Mouse (Mus musculus) T-helper 17 cell (primary cell): ENCODE results near the gene Rps6ka3.

Experiments
- in situ Hi-C, 2 experiments: fragments of 300-600 bp; cut with MboI, MseI; formaldehyde crosslinking; loops; 1 replicate in 1 of 2; 2 replicates in 1 of 2; pipeline ENCODE4 v1.15.1; 2025; ENCODE audit warnings: high pct_unique_total_duplicates in 2 of 2

Gene Rps6ka3

DNA sequence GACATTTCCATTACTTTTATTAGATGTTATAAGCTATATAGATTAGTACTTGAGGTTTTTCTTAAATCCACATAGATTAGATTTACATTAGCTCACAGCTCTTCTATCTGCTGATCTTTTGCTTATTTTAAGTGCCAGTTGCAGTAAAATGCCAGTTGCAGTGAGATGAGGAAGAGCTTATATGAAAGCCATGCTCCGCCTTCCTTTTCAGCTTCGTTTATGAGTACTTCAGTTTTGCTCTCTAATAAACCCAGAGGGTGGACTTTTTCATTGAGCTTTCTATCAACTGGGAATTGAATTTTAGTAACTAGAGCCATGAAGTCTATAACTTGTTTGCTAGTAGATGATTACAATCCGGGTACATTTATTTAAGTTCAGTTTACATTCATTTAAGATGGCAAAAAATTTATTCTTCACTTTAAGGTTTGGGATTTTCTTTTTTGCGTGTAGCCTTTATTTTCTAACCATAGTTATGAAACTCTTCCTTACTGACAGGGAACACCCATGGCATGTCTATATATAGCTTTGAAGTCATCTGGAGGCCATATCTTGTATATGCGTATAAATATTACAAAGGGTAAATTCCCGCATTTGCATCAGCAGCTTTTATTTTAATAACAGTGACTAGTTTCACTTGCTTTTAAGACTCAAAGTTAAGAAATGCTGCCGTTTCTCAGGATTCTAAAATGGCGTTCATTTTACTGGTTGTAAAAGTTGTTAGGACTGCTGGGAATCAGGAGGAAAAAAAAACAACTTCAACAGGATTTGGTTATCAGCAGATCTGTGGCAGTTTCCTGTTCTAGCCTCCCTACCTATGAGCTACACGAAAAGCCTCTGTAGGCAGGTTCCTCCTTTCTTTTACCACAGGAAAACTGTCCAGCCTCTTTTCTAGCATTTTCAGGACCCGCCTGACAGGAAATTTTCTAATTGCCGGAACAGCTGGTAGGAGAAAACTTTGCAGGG, 92.5 kb downstream of the Rps6ka3 start:
- in situ Hi-C loops: no loop called here

DNA sequence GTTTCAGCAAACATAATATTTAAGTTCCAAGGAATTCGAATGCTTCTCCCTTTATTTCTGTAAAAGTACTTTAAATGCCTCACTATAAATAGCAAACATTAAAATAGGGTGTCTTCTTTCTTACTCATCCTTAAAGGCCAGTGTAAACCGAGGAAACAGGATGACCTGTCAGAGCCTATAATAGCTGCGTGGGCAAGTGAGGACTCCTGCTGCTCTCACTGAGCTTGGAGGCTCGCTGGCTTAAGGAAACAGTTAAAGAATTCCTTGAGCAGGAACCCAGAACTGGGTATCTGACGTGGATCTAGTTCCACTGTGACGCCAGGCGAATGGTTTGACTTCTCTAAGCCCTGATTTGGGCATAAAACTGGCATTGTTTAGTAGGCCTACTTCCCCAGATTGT, 105.2 kb downstream of the Rps6ka3 start:
- in situ Hi-C loops: no loop called here

DNA sequence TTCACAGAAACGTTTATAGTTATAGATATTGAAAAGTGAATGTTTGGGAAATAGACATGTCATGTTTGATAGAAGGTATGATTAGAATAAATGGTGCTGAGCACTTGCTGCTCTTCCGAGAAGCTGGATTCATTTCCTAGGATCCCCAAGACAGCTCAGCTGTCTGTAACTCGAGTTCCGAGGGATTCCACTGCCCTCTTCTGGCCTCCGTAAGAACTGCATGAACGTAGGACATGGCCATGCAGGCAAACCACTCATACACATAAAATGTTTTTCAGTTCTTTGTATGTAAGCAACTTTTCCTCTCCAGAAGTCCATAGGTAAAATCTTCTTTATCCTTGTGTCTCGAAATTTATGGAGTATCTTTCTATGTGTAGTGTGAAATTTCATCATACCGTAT, 111.2 kb downstream of the Rps6ka3 start:
- in situ Hi-C loops: no loop called here

DNA sequence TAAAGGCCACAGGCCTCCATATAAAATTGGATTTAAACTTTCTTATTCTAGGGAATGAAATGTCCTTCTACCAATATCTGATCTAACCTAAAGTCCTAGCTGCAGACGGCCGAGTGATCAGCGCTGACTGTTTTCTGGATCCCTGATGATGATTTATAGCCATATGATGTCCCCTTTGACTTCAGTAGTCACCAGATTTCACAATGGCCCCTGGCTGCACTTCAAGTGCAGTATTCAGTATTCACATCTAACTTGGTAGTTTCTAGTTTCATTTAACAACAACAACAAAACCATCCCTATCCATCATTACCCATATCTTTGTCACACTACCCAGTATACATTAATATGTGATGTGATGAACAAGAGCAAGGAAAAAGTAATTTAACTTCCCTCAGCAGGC, 154.4 kb downstream of the Rps6ka3 start:
- in situ Hi-C loops: no loop called here

DNA sequence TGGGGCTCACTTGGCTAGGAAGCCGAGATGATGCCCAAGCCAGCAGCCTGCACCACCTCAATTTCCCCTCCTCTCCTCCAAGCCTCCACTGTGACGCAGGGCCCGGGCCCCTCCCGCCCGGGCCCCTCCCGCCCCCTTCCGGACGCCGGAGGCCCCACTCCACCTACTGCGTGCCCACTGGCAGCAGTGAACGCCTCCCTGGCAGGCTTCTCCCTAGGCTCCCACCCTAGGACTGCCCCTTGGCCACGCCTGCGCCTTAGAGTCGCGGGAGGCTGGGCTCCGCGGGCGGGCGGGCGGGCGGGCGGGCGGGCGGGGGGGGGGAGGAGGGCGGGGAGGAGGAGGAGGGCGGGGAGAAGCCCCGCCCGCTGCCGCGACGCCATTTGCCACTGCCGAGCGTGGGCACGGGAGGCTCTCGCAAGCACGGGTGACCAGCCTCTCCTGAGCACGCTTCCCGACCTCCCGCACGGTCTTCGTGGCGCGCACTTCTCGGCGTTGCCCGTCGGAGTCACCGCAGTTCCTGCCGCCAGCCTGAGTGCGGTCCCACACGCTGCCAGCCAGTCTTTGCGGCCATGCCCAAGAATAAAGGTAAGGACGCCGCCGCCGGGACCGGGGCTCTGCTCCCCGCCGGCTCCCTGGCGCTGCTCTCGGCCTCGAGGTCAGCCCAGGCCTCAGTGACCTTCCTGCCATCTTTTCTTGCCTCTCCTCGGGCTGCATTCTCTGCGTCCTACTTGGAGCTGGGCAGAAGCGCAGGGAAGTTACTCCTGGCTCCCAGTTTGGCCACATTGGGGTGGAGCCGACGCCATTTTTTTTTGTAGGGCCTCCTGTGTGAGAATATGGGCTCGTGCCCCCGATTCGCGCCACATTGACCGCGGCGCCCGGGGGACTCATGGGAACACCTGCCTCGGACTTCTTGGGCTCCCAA, 162.0 kb downstream of the Rps6ka3 start, which contains the start of gene Eif1ax:
Gene Eif1ax (plus strand): TSS at position 348 of the 922 bp plus-strand sequence.
- in situ Hi-C loops: no loop called here

DNA sequence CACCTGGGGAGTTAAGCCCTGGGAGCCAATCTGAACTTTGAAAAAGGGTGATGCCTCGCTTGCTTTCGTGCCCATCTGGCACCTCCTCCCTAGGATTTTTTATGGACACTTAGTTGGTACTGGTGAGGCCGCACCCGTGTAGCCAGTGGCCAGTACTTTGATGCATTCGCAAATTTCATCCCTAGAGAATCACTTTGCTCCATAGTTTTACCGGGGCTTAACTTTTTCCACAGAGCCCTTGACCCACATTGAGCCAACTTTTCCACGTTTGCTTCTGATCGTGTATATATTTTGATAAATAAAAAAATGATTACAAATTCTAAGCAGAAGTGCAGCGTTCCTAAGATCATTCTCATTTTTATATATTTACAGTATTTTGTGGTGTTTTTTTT, 162.6 kb downstream of the Rps6ka3 start:
- in situ Hi-C loops: no loop called here

DNA sequence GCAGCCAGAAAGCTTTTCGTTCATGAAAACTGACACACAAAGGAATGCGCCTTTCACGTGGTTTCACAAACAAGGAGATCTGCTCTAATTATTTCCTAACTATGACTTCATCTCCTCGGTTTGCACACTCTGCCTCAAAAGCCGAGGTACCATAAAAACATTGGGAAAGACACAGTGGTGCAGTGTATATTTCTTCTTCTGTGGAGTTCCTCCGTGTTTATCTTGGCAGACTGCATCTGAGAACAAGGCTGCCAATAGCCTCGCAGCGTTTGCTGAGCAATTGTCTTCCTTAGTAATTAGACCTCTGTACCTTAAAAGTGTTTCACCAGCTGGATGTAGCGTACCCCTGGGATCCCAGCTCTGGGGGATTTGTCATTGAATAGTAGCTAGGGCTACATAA, 177.0 kb downstream of the Rps6ka3 start:
- in situ Hi-C loops: no loop called here

DNA sequence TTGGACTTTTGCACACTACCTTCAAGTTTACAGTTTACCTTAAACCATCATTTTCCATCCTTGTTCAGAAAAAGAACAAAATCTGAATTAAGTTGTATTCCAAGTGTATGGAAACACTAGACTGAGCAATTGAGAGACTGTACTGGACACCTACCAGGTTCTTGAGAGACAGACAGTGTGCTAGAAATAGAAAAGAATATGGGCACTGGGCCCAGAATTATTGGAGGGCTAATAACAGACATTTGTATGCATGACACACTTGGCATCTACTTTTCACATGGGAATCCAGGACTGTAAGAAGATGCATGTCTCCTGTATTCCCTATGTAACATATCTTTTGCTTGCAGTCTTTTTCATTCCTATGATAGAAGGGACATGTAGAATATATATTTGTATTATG, 178.8 kb downstream of the Rps6ka3 start:
- in situ Hi-C loops: no loop called here

DNA sequence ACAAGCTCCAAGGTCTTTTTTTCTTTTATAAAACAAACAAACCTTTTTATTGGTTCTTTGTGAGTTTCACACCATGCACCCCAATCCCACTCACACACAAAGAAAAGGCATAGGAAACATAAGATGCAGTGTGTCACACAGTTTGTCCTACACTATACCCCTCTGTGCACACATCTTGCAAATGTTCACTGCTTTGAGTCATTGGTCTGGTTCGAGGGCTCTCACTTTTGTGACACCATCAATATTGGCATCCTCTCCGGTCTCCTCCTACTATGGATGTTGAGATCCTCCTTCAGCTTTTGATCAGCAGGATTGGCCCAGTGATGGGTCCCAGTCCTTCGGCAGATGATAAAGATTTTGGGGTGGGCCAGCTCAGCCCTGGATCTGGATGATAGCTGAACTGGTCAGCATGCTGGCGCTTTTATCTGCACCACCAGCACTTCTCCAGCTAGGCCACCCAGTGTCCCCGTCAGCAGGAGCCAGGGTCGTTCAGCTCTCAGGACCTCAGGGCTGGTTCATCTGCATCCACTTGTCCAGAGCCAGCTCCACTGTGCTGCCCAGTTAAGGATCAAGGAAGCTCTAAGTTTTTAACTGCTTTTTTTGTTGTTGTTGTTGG, 180.3 kb downstream of the Rps6ka3 start:
- in situ Hi-C loops: loop anchor here in 1 of 2 experiments (10.0 kb wide), 1 partner anchor 356 kb away; no protein-coding TSS in a partner anchor

DNA sequence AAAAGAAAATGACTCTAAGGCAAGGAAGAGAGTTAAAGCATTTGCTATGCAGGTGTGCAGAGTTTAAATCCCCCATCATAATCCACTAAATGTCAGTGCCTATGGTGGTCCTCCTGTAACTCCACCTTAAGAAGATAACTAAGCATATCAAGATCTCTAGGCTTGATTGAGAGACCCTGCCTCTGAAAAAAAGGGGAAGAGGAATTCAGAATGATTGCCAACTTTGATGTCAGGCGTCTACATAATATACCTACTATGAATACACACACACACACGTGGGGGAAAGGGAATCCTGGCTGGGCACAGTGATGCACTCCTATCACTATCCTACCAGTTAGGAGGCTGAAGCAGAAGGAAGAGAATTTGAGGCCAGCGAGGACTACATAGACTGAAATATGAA, 181.1 kb downstream of the Rps6ka3 start:
- in situ Hi-C loops: loop anchor here in 1 of 2 experiments (10.0 kb wide), 1 partner anchor 356 kb away; no protein-coding TSS in a partner anchor

DNA sequence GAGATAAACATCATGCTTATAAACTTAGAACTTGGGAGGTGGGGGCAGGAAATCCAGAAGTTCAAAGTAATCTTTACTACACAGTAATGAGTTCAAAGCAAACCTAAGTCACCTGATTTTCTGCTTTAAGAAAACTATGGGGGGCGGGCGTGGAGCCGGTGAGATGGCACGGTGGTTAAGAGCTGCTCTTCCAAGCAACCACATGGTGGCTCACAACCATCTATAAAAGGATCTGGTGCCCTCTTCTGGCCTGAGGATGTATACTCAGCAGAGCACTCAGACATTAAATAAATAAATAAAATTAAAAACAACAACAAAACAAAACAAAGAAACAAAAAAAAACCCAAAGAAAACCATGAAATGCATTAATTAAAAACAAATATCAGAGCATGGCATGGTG, 199.1 kb downstream of the Rps6ka3 start:
- in situ Hi-C loops: loop anchor here in 1 of 2 experiments (25.0 kb wide), 1 partner anchor 372 kb away; no protein-coding TSS in a partner anchor

DNA sequence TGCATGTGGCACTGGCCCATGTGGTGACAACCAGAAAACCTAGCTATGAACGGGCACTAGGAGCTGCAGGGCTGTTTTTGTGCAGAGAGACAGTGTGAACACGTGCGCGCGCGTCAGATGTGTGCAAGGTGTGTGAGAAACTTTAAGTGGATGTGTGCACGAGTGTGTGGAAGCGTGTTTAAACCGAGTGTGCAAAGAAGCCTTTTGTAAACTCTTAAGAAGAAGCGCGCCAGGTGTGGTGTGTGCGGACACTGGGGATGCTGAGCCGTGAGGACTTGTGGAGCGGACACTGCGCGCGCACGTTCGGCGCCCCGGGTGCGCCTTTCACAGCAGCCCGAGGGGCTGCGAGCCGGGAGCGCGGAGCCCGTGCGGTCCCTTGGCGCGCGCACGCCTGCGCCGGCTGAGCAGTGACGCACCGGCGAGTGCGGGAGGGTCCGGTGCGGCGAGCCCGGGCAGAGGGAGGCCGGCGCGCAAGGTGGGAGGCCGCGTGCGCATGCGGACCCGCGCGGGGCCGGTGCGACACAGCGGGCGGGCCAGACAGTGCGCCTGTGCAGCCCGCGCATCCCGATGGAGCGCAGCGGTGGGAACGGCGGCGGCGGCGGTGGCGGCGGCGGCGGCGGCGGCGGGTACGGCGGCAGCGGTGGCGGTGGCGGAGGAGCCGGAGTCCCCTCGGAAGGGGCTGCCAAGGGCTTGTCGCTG, 204.2 kb downstream of the Rps6ka3 start, which contains the start of gene Map7d2:
Gene Map7d2 (plus strand): TSS at position 443 of the 699 bp plus-strand sequence.
- in situ Hi-C loops: loop anchor here in 1 of 2 experiments (25.0 kb wide), 1 partner anchor 377 kb away; no protein-coding TSS in a partner anchor

DNA sequence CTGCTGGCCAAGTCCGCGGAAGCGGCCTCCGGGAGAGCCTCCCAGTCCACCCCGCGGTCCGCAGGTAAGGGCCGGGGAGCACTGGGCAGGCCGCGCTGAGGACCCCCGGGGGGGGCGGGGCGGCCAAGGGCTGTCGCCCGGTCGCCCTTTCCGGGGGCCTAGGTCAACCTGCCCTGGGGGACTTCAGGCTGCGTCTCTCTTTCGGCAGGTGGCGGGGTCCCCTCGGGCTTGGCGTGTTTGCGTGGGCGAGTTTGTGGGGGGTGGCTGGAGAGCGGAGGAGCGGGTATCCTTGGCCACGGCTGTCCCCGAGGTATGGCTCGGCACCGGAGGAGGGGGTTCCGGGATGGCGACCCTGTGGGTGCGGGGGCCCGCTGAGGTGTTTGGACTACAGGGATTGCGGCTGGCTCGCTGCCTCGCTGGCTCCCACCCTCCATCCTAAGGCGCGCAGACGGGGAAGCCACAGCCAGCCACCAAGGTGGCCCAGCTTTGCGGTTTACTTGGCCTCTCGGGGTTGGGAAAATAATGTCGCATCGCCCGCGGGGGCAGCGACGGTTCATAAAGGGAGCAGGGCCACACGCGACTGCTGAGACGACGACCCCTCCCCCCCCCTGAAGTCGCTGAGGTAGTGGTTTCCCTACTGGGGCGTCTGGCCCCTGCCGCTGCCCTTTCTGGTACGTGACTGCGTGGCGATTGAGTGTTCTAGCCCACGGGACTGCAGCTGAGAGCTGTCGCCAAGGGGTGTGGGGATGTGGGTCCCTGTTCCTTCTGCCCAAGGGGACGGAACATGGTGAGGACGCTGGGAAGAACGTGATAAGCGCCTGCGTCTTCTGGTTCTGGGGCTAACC, 204.9 kb downstream of the Rps6ka3 start:
- in situ Hi-C loops: loop anchor here in 1 of 2 experiments (25.0 kb wide), 1 partner anchor 378 kb away; no protein-coding TSS in a partner anchor
